ENCODE assay signal across 8 mouse cellular contexts in genomic region chr12:49374606-49374995, GRCm38 (mm10). TPM values are rescaled to one million over a fixed set of nuclear protein-coding genes. Genes with fewer than 3 reads are reported as not detected.
A peak's percentile ranks its signal among the peaks of the same experiment; 100 is the strongest.
DNase-seq lines count a peak whose midpoint lies in the region; ATAC-seq and TF ChIP-seq lines count a peak whose summit lies in the region.

No protein-coding gene starts in this region.

- peak; percentile 71 for TF ChIP-seq CTCF in hindbrain, postnatal 0 days (IDR thresholded peaks at IDR 0.05; ENCODE audit: low read depth)

- no peak overlapping the region for H3K27ac ChIP-seq in hindbrain, postnatal 0 days
- H3K27ac ChIP-seq in midbrain, embryonic 11.5 days (ENCODE audit: low read depth, low read length), result no peak overlapping the region

- H3K36me3 ChIP-seq in hindbrain, postnatal 0 days (ENCODE audit: insufficient read depth, low read length), result no peaks in the 10 kb centered on the region
- no peaks in the 10 kb centered on the region for H3K36me3 ChIP-seq in midbrain, embryonic 11.5 days (ENCODE audit: control insufficient read depth, insufficient read depth, low read length)

- peak overlapping the region; percentile 50 for H3K4me2 ChIP-seq in hindbrain, postnatal 0 days (ENCODE audit: low read depth, low read length)
- H3K4me2 ChIP-seq in midbrain, embryonic 11.5 days, result peak overlapping the region; percentile 35

- peak overlapping the region; percentile 30 for H3K4me3 ChIP-seq in hindbrain, postnatal 0 days (ENCODE audit: low read length)
- H3K4me3 ChIP-seq in midbrain, embryonic 11.5 days (ENCODE audit: low read depth, low read length), result no peak overlapping the region

- peak; percentile 56 to 68 for DNase-seq in cerebellum, postnatal 14 days
- DNase-seq in cerebellum, adult 11-12 months, result no peak
- DNase-seq in 3T3-L1 (ENCODE audit: low read depth, low spot score), result peak; percentile 64
- DNase-seq in embryo, embryonic 10.5 days (ENCODE audit: low spot score), result peak; percentile 81
- DNase-seq in hindbrain, postnatal 0 days (ENCODE audit: low spot score), result peak; percentile 55
- DNase-seq in midbrain, embryonic 11.5 days (ENCODE audit: low spot score, missing footprints), result no peak
- no peak for DNase-seq in ovary, postnatal 36 days (ENCODE audit: low spot score)
- no peak for DNase-seq in T-cell, adult 2 months (ENCODE audit: low spot score)

- peaks cover 65% of the 10 kb centered on the region for H3K27me3 ChIP-seq in hindbrain, postnatal 0 days (ENCODE audit: insufficient read depth, low read length)
- H3K27me3 ChIP-seq in midbrain, embryonic 11.5 days (ENCODE audit: control insufficient read depth, insufficient read depth, low read length), result peaks cover 73% of the 10 kb centered on the region

- H3K9ac ChIP-seq in hindbrain, postnatal 0 days (replicated peaks; ENCODE audit: low read length), result no peak overlapping the region
- no peak overlapping the region for H3K9ac ChIP-seq in midbrain, embryonic 11.5 days (ENCODE audit: low read length)

- no peak for ATAC-seq in hindbrain, postnatal 0 days
- ATAC-seq in midbrain, embryonic 11.5 days (ENCODE audit: low FRiP score), result no peak

- WGBS in hindbrain, postnatal 0 days, result under 1% methylated on average over 14 of the region's 14 CpGs
- under 1% methylated on average over 14 of the region's 14 CpGs for WGBS in midbrain, embryonic 11.5 days

- no peaks in the 10 kb centered on the region for H3K4me1 ChIP-seq in hindbrain, postnatal 0 days (ENCODE audit: insufficient read depth, low read length)
- no peaks in the 10 kb centered on the region for H3K4me1 ChIP-seq in midbrain, embryonic 11.5 days (ENCODE audit: control insufficient read depth, insufficient read depth, low read length)

- no peaks in the 10 kb centered on the region for H3K9me3 ChIP-seq in hindbrain, postnatal 0 days (ENCODE audit: low read length)
- no peaks in the 10 kb centered on the region for H3K9me3 ChIP-seq in midbrain, embryonic 11.5 days (ENCODE audit: control insufficient read depth, low read length)

RNA-seq across cellular contexts. Expression of gene Foxg1, which starts 7.9 kb away (rescaled TPM):
- total RNA-seq in hindbrain, postnatal 0 days (2014; rRNA removed), result 0.16 and 2.3 TPM in 2 replicates
- not detected in 2 replicates for polyA plus RNA-seq in hindbrain, postnatal 0 days (2015; fragmentation: Nextera tagmentation; extraction: Ambion mirVana)
- polyA plus RNA-seq in midbrain, embryonic 11.5 days (2014; fragmentation: Nextera tagmentation; extraction: Ambion mirVana), result 0.41 and 0.92 TPM in 2 replicates

RNA-seq across cellular contexts. Expression of gene Gm43517, which starts 10.4 kb away (rescaled TPM):
- total RNA-seq in hindbrain, postnatal 0 days (2014; rRNA removed), result 0.04 TPM in 1 of 2 replicates, not detected in the other
- polyA plus RNA-seq in hindbrain, postnatal 0 days (2015; fragmentation: Nextera tagmentation; extraction: Ambion mirVana), result not detected in 2 replicates
- 0.07 TPM in 1 of 2 replicates, not detected in the other for polyA plus RNA-seq in midbrain, embryonic 11.5 days (2014; fragmentation: Nextera tagmentation; extraction: Ambion mirVana)

Comparison
In these comparisons a context has a peak if more than half of its experiments do, and no peak if none do; other contexts are left out.
1. DNase-seq: peak in cerebellum, postnatal 14 days (2 of 2), 3T3-L1 (single experiment), embryo, embryonic 10.5 days (single experiment) and hindbrain, postnatal 0 days (single experiment); none in cerebellum, adult 11-12 months (single experiment), midbrain, embryonic 11.5 days (single experiment), ovary, postnatal 36 days (single experiment) and T-cell, adult 2 months (single experiment).